Mouse (Mus musculus) liver, postnatal 0 days (tissue): ENCODE data around the gene Bmpr2.

Experiments
- CTCF ChIP-seq: sonication (generic); IDR thresholded peaks from 2 replicates; pipeline ENCODE4 v1.5.1; 2016; ENCODE audit warnings: antibody characterized with exemption, low read depth
- EP300 ChIP-seq: IDR thresholded peaks from 2 replicates; pipeline ENCODE4 v1.6.1; 2016; ENCODE audit warnings: antibody characterized with exemption, low read depth, mild to moderate bottlenecking

DNA sequence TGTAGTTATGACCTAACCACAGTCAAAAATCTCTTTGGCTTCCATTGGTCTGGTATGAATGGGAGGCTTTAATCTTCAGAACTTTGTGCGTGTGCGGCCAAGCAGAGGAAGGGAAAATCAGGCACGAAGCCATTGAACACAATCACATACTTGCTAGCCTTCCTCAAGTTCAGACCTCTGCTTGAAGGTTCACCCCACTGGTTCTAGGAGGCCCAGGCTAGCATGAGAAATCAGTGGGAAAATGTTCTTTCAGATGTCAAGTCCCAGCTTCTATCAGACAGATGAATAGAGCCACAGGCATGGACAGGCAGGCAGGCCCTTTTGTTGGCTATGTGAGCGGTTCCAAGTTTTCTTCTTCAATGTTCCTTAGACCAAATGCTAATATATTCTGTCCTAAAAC, 32.5 kb upstream of the Bmpr2 start:
- TF ChIP-seq CTCF, result no peak
- TF ChIP-seq EP300, result no peak
